Mouse (Mus musculus) spleen, postnatal 36 days (tissue): ENCODE results near the gene Isyna1.
A peak's percentile ranks its signal among the peaks of the same experiment; 100 is the strongest.

Source experiments
- DNase-seq, 2 experiments: peaks; one replicate each; pipeline ENCODE4 v3.0.0; 2022; ENCODE audit warnings: low spot score in 2 of 2, mixed read lengths in 1 of 2

Gene Isyna1

DNA sequence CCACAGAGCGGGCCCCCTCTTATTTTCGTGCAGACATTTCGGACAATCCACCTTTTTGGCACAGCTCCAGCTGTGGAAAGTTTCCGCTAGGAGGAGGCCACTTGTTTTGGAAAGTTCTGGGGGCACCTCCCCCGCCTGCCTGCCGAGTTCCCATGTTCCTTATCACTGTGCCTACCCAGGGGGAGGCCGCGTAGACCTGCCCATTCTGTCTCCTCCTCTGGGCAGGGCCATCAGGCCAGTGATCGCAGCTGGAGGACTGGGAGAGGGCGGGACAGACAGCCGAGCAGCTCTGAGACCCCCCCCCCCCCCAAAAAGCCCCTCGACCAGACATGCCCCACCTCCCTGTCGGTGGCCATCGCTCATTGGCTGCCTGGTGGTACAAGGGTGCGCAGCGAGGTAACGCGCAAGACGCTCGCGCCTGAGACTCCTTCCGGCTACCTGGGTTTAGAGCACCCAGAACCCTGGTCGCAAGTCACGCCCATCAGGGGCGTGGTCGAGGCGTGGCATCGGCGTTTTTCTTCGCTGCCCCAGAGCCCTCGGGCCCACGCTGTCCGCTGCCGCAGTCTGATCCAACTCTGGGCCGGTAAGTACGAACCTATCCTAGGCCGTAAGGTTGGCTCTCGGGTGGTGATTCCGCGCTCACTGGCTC lies at the start of gene Isyna1:
TSS of gene Isyna1 (plus strand) at position 413 of the 649 bp plus-strand sequence.
- DNase-seq, result peak; percentile 92 to 93

DNA sequence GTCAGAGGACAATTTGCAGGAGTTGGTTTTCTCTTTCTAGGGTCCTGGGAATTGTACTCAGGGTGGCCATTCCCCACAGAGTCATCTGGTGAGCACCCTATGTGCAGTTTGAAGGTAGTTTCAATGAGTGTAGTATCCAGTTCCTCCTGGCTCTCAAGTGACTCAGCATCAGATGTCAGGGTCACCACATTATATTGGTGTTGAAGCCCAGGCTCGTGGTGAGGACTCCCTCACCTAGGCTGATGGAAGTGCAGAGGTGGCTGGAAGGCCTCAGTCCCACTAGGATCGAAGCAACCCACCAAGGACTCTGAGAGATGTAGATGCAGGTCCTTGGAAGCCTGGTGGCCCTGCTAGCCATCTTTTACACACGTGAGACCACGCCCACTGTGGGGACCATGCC lies 47.8 kb upstream of the Isyna1 start:
- DNase-seq, result no peak

DNA sequence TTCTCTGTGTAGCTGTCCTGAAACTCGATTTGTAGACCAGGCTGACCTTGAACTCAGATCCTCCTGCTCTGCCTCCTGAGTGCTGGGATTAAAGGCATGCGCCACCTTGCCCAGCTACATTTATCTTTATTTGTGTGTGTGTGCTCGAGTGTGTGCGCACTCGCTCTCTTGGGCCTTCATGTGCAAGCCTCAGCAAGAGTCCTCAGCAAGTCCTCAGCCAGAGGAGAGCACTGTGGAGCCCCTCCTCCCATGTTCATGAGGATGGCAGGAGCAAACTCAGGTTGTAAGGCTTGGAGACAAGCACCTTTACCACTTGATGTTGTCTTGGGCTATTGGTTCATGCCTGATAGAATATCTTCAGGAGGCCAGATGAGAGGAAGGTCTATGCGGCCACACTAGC lies 46.4 kb upstream of the Isyna1 start:
- no peak for DNase-seq

DNA sequence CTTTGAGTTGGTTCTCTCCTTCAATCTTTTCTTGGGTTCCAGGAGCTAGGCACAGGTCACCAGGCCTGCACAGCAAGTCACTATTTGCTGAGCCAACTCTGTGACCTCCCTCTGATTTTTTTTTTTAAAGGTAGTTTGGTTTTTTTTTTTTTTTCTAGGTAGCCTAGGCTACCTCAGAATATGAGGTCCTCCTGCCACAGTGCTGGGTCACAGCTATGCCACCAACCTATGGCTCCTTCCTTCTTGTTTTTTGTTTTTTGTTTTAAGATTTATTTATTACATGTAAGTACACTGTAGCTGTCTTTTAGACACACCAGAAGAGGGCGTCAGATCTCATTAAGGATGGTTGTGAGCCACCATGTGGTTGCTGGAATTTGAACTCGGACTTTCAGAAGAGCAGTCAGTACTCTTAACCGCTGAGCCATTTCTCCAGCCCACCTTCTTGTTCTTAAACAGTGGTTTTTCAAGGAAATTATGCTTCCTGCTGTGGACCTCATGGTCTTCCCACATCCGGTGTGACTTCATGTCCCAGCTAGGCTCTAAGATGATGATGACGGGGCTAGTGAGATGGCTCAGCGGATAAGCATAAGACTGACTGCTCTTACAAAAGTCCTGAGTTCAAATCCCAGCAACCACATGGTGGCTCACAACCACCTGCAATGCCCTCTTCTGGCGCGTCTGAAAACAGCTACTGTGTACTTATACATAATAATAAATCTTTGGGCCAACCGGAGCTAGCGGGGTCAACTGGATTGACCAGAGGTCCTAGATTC lies 44.6 kb upstream of the Isyna1 start:
- DNase-seq, result no peak

DNA sequence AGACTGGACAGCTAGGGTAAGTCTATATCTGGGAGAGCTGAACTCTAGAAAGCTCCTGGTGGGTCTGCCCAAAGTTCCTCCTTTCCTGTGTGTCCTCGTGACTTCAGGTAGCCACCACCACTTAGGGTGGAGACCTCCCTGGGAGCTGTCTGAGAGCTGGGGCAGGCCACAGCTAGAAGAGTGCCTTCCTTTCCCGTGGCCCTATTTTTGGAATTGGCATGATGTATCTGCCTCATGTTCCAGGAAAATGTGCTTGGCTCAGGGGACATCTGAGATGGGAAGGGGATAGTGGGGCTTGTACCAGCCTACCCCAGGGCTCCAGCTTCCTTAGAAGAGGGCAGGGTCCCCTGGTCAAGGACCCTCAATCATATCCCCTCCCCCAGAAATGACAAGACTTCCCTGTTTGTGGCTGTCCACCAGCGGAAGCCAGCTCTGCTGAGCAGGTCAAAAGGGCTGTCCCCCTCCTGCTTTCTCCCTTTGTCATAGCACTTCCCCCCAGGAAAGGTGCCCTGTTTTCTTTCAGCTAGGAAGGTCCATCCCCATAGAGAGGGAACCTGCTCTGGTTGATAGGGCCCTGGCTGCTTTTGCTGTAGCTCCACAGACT lies 42.5 kb upstream of the Isyna1 start:
- DNase-seq, result no peak

DNA sequence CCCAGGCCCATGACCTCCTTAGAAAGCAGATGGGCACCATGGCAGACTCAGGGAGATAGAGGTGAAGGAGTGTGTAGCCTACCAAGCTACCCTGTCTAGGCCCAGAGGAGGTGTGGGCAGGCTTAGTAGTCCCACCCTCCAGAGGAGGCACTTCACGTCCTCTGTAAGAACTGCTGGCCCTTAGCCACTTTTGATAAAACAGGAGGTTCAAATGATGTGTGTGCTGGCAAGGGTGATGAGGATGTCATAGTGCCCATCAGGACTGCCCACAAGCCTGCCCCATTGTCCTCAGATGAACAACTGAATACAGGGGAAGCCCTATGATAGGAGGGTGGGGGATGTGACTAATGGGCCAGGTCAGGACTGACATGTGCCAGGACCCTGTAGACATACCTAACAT lies 41.3 kb upstream of the Isyna1 start:
- no peak for DNase-seq

DNA sequence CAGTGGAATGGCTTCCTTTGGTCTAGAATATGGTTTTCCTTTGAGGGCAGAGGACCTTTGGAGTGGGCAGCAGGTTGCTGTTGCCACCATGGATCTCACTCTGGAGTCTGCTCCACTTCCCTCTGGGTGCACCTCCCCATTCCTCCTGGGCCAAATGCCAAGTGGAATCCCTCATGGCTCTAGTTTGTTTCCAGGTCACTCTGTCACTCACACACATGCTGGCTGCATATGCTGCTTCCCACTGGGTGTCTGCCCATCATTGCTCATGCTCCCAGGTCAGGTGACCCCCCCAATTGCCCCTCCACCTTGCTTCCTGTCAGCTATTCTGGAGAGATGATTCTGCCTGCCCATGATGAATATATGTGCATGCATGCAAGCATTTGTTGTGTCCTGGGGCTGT lies 40.4 kb upstream of the Isyna1 start:
- DNase-seq, result no peak

DNA sequence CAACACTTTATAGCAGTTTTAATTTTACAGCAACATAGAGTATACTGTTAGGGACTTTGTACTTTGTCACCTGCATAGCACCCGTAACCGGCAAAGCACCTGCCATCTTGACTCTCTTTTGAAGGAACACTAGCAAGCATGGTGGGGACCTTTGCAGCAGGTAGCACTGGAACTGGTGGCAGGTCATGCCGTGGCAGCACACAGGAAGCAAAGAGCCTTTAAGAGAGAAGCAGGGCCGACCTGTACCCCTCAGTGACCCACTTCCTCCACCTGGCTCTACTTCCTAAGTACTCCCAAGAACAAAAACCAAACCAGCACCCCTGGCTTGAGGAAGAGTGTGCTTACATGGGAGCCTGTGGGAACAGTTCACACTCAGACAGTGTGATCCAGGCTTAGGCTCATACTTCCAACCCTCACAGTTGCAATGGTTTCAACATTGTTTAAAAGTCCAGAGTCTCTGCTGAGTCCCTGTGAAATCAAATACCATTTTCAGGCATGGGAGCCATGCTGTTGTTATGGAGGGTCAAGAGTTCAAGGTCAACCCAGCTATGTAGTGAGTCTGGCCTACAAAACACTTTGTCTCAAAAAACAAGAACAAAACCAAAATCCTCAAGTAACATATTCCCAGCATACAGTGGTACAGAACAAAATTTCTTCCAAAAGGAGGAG lies 39.0 kb upstream of the Isyna1 start:
- no peak for DNase-seq

DNA sequence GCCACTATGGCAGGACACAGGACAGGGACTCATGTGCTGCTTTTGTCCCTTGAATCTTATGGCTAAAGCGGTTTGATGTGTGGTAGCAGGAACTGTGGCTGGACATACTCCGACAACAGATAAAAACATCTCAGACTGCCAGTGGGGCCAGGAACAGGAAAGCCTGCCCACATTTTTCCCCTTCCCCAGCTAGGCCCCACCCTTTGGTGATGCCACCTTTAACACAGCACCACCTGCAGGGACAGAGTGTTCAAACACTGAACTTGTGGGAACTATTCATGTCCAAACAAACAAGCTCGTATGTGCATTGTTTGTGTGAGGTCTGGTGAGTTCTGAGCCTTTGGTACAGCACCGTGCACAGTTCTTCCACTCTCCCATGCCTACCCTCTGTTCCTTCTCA lies 35.8 kb upstream of the Isyna1 start:
- DNase-seq, result peak in 1 of 2 experiments; percentile 42

DNA sequence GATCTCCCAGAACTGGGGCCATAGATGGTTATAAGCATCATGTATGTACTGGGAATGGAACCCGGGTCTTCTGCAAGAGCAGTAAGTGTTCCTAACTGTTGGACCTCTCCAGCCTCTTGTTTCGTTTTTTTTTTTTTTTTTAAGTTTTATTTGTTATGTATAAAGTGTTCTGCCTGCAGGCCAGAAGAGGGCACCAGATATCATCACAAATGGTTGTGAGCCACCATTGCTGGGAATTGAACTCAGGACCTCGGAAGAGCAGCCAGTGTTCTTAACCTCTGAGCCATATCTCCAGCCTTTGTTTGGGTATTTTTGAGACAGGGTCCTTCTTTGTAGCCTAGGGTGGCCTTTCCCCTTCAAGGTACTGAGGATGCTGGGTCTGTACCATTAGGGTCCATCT lies 35.2 kb upstream of the Isyna1 start:
- no peak for DNase-seq

DNA sequence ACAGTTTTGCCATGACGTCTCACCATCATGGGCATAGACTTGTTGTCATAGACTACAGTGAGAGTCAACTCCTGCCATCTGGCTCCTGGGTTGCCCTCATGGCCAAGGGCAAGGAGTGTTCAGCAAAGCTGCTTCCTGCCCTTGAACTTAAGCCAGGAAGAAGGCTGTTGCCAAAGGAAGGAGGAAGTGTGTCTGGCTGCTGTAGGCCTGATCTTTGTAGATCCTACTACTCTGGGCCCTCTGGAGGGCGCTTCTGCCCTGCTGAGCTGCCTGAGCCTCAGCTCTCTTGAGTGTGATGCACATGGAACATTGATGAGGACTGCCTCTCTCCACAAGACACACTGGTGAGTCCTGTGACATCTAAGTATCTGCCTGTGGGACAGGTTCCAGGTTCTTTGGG lies 34.1 kb upstream of the Isyna1 start:
- peak; percentile 45 to 48 for DNase-seq

DNA sequence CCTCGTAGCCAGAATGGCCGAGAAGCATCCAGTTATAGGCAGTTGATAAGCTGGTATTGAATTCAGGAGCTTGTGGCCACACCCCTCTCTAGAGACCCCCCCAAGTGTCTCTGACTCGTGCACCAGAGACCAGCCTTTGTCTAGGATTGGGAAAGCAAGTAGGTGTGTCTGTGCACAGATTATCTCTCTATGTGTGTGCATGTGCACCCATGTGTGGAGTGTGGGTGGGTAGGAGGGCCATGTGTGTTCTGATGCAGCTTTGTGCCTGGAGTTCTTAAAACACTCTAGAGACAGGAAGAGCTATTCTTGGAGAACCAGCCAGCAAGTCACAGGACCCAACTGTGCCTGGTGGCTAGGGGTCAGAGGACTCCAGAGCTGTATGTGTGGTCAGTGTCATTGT lies 33.6 kb upstream of the Isyna1 start:
- no peak for DNase-seq

DNA sequence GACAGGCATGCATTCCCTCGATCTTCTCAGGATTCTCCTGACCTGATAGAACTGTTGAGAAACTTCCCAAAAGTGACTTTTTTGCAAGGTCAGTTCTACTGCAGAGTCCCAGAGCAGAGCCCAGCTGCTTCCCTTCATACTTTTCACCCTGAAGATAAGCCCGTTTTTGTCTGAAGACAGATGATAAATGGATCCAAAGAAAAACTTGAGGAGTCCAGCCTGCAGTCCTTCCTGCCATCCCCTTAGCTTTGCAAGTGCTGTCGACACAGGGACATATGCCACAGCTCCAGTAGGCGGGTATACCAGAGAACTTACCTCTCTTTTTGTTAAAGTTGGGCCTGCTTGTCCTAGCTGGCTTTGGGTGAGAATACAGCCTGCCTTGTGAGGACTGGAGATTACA lies 32.8 kb upstream of the Isyna1 start:
- no peak for DNase-seq

DNA sequence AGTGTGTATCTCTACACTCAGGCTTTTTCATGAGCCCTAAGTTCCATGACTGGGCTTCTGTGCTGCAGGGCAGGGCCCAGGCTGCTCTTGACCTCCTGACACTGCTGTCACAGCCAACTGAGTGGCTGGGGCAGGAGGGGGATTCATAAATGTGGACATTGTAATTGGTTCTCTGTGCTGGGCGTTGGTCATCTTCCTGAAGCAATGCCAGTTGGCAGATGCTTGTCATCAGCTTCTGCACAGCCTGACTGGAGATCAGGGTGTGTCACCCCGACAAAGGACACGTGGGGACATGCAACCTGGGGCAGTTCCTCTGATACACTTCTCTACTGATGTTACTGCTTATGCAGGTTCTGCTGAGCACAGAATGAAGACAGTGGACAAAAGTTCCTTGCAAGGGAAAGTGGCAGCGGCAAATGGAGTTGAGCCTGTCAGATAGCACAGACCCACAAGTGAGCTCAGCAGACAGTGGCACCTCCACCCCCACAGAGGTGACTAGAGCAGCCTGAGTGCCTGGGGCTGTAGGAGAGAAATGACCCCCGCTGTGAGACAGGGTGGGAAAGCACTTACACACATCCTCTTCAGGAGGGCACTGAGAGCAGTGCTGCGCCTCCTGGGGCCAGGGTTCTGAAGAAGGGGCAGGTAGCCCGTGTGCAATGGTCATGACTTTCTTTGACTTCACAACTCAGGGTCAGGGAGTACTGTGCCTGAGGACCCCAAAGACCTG lies 32.2 kb upstream of the Isyna1 start:
- DNase-seq, result peak in 1 of 2 experiments; percentile 30

DNA sequence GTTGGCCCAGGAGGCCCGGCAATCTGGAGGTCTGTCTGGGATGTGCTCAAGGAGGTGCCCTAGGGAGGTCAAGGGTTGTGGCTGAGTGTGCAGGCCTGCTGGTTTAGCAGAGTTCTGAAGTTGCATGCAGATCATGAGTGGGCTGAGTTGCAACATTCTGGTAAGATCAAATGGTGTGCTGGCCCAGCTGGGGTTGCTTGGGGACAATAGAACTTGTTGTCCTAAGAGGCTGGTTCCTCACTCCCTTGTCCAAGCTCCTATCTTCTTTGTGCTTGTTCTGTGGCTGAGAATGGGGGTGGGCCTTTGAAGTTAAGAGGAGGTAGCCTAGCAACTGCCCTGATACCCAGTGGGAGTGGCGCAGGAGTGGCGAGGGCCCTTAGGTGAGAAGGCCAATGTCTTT lies 31.4 kb upstream of the Isyna1 start:
- no peak for DNase-seq

DNA sequence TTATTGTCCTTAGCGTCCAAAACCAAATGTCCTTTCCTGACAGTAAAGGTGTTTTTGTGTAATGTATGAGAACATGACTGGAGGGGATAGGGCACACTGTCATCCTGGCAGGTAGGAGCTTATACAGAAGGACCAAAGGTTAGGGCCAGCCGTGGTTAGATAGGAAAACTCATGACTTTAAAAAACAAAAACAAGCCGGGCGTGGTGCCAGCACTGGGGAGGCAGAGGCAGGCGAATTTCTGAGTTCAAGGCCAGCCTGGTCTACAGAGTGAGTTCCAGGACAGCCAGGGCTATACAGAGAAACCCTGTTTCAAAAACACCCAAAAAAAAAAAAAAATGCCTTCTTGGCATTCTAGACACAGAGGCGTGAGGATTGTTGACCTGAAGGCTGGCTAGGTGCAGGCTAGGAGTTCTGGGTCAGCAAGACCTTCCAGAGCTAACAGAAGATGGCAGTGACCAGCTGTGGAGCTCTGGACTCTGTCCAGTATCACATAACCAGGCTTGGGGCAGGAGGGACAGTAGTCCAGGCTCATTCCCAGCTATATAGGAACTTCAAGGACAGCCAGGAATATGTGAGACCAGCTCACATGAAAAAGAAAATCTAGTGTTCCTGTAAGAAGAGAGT lies 30.3 kb upstream of the Isyna1 start:
- no peak for DNase-seq

DNA sequence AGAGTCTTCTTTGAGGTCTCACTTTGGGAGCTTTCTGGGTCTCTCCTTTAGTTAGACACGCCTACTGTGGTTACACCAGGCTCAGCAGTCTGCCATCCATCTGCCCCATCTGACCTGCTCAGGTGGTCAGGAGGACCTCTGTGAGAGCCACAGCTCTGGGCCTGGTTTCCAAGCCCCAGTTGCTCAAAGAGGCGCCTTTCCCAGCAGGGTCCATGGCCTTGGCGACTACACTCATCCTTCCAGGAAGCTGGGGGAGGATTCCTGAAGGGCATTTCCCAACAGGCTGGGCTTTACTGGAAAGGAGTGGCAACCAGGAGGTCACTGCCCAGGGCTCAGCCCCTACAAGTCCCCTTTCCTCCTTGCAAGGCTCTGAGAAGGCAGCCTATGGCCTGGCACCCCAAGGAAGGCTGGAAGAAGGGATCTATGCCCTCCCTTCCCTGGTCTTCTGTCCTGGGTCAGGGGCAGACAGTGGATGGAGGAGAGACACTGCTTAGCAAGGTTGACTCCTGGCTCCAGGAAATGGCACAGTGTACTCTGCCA lies 29.4 kb upstream of the Isyna1 start:
- DNase-seq, result no peak

DNA sequence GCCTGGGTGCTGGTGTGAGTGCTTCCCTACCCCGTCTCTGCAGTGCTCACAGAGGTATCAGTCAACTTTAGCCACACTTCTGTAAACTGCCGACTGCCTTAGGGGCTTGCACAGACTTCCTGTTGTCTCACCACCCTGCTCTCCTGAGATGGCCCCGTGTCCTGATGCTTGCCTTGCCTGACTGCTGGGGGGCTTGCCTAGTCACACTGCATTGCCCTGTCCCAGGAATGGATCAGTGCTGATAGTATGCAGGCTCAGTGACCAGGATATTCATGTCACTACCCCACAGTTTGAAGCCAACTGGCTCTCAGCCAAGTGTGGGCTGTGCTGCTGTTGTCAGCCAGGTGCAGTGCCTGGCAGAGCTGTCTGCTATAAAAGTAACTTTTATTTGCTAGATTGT lies 28.6 kb upstream of the Isyna1 start:
- DNase-seq, result peak; percentile 26 to 35

DNA sequence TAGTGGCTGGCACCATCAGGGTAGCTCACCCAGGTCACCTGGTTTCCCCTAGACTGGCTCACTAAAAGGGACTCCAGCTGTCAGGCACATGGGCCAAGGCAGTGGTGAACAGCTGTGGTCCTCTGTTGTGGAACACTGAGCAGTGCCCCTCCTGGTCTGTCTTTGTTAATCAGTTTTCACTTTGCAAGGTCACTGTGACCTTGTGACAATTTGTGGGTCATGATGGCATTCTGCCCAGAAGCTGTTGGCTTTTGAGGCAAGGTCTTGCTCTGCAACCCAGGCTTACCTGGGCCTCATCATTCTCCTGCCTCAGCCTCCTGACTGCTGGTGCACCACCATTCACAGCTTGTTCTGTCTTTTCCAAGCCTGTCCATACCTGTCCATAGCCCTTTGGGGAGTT lies 23.8 kb upstream of the Isyna1 start:
- DNase-seq, result no peak

DNA sequence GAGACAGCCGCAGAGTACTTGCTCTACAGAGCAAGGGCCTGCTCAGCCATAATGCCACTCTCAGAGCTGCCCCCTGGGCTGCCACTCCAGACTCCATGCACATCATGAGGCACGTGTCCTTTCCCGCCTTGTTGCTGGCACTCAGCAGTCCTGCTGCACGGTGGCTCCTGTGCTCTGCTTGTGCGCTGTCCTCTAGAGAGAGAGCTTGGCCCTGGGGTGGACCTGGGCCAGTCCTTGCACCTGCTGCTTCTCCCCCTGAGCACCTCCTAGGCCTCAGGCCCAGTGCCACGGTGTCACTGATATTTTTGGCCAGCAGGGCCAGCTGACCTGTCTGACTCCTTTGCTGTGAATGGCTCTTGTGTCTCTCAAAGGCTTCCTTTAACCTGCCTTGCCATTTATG lies 23.2 kb upstream of the Isyna1 start:
- DNase-seq, result no peak

DNA sequence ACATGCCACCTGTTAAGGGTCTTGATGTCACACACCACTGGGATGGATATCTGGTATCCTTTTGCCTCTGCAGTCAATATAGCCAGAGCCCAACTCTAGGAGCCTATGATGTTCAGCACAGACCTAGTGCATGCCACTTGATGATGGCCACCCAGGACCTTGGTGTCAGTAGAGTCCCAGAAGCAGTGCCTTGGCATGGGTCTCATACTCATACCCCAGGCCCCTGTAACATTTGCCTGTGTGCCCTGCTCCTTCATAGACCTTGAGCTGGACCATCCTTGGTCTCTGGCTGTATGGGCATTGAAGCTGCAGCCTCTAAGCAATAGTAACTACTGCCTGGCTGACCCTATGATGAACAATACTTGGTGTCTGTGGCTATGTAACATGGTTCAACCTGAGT lies 19.9 kb upstream of the Isyna1 start:
- no peak for DNase-seq
